Mouse (Mus musculus): ENCODE results near the gene Ttc7b. TPM values are rescaled to one million over a fixed set of nuclear protein-coding genes. Genes with fewer than 3 reads are reported as not detected.

Ttc7b gene
- total RNA-seq, 2 experiments from 2014 or later = 2.1 to 6.5 TPM

DNA sequence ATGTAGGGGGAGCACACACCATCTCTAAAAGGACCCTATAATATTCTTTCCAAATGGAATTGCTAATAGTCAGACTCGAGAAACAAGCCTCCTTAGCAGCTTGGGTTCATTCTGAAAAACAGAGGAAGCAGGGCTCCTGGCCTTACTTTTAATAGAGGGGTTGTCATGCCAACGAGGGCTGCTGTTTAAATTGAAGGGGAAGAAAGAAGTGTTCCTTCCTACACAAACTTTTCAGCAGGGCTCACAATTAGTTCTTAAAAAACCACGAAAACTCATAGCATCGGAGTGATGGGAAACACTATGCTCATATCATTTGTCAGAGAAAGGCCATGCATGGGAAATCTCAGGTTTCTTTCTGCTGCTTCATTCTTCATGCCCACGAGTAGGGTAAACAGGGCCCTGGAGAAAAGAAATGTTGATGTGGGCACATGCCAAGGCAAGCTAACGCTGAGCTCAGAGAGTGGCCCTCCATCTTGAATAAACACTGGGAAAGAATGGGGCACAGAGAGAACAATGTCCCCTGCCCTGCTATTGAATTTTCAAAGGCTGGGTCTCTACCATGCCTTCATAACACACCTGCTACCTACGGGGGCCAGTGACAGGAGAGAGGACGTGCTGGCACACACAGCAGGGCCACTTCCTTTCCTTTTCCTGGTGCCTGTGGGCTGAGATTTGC is 122.2 kb downstream of the Ttc7b start:
- ATAC-seq (replicated peaks; ENCODE audit: low FRiP score, poor library complexity, severe bottlenecking) = no peak

DNA sequence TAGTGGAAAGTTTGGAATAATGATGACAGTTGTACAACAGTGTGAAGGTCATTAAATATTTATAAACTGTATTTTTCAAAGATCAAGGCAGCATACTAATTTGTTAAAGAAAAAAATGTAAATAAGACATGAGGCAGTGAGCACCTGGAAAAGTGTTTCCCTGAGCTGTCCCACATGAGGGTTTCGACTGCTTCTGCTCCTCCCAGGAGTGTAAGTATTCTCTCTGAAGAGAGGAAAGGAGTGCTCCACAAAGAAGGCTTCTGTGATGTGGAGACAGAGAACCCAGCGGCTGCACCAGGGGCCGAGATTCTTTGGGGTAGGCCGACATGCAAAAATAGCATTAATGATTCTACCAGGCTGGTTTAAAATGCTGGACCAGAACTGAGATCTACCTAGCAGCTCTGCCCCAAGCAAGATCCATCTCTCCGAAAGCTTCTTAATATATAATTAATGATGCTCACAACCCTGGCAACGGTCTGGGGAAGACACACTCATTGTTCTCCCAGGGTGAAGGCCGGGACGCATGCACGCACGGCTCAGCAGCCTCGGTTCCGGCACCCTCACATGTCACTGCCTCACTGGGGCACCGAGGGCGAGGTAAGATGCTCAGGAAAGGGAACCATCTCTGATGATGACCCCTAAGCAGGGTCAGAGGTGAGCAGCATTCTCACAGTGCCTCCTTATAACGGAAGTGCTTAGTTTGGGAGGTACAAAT is 123.0 kb downstream of the Ttc7b start:
- ATAC-seq (replicated peaks; ENCODE audit: low FRiP score, poor library complexity, severe bottlenecking) = no peak

DNA sequence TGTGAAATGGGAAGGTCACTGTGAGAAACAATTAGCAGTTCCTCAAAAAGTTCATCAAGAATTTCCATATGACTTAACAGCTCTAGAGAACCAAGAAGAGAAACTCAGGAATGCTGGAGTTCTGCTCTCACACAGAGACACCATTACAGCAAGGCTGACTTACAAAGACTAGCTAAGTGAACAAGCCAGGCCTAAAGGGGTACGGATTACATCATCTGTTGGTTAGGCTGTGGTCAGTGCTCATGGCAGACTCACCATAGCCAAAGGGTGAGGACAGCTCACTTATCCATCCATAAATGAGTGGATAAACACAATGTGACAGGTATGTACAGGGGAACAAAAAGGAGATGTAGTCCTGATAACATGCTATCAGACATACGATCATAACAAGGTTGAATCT is 123.8 kb downstream of the Ttc7b start:
- ATAC-seq (replicated peaks; ENCODE audit: low FRiP score, poor library complexity, severe bottlenecking) = no peak

DNA sequence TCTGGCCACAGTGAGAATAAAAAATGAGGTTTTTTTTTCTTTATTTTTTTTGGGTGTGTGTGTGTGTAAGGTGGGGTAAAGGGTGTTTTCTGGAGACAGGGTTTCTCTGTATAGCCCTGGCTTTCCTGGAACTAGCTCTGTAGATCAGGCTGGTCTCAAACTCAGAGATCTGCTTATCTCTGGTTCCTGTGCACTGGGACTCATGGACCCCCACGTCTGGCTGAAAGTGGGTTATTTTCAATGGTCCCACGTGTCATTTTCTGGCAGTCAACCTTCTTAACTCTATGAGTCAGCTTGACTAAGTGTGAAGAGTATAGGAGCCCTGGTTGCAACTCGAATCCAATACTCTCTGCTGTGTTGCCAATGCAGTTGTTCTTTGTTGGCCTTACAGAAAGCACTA is 127.1 kb downstream of the Ttc7b start:
- ATAC-seq (replicated peaks; ENCODE audit: low FRiP score, poor library complexity, severe bottlenecking) = no peak

DNA sequence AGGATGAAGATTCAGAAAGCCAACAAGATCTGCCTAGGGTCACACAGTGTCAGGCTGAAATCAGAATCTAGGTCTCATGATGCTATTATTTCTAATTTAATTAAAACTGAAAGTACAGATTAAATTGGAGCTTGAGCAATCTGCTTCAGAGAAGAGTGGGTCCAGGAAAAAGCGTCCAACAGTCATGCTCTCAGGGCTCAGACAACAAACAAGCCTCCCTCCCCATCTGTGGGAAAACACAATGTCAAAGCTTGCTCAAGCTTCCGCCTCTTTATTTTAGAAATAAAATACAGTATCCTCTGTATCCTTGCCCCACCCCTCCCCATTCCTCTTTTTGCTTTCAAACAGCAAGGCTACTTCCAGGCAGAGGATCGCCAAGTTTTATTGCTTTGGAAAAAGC is 127.5 kb downstream of the Ttc7b start:
- ATAC-seq (replicated peaks; ENCODE audit: low FRiP score, poor library complexity, severe bottlenecking) = no peak

DNA sequence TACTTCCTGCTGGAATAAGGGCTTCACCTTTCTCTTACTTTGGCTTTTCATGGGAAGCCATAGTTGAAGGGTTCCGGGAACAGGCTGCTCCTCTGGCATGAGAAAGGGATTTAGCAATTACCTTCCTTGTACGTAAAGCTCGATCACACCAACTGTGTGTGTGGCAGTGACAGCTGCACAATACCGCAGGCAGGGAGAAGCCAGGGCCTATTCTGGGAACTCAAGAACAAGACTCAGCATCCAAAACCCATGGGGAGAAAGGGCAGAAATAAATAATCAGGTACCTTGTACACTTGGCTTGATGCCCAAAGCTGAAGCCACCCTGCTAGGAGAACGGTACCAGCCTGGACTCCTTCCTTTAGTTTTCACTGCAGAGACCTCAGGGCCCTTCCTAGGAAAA is 128.2 kb downstream of the Ttc7b start:
- ATAC-seq (replicated peaks; ENCODE audit: low FRiP score, poor library complexity, severe bottlenecking) = no peak

DNA sequence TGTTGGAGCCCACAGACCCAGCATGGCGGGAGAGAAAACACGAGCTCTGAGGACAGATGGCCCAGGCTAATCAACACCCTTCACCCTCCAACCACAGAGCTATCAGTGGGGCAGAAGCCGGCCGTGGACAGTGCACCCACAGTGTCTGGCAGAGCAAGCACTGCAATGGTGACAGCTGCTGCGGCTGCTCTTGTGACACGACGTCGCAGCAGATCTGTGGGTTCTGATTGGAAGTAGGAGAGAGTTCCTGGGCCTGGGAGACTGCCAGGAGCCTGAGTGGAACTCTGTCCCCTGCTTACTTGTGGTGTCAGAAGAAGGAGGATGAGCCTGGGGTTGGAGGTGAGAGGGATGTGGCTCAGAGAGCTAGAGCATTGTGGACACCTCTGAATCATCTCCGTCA is 128.7 kb downstream of the Ttc7b start:
- ATAC-seq (replicated peaks; ENCODE audit: low FRiP score, poor library complexity, severe bottlenecking) = no peak

DNA sequence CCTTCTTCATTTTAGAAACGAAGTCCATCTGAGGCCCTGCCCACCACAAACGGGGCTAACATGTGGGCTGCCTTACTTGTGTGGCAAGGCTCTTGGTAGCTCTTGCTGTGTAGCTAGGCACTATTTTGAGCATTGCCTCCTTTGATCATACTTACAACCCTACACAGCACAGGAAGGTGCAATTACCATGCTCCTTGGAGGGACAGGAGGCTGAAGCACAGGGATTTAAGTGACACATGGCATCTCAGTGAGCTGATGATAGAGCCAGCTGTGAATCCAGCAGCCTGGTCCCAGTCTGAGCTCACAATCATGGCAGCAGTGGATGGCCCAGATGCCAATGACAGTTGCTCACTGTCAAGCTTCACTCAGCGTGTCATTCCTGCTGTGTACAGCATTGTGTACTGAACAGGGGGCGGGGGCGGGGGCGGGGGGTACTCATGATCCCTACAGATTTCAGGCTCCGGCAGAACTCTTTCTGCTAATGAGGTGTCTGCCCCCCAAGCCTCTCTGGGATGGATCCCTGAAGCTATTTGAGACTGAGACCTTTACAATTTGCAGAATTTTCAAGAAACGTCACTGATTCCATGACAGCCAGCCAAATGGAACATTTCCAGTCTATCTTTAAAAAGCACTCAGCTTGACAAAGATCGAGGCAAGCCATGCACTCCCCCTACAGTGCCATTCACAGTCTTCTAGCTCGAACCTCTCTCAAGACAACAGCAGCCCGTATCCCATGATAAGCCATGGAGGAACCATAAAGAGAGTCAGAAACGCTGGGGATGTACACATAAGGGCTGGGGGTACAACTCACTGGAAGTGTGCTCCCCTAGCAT is 130.5 kb downstream of the Ttc7b start:
- no peak for ATAC-seq (replicated peaks; ENCODE audit: low FRiP score, poor library complexity, severe bottlenecking)

DNA sequence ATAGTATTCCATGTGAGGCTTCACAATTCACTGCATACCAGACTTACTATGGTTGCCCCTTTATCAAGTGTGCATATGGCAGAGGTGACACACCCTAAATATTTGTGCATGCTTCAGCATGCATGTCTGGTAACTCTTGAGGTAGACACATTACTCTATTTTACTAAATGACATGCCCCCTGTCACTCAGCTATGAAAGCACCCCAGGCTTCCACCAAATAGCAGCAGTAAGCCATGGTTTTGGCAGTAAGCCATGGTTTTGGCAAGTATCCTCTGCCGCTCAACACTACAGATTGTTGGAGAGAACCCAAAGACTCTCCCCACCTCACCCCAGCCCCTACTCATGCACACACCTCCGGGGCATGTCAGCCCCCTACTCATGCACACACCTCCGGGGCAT is 134.4 kb downstream of the Ttc7b start:
- ATAC-seq (replicated peaks; ENCODE audit: low FRiP score, poor library complexity, severe bottlenecking) = no peak

DNA sequence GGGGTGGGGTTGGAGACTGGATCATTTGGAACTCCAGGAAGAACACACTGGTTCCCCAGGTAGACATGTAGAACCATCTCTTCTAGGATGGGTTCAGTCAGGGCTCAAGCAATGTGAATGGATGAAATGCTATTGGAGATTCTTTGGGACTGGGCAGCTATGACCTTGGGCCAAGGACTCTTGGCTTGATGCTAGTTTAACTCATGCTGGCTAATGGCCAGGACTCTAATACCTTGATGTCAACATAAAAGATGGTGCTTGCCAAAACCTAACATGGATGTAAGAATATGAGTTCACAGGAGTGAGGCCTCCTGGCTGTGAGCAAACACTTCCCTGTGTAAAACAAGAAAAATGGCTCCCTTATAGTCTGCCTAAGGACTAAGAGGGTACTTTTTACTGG is 138.1 kb downstream of the Ttc7b start:
- ATAC-seq (replicated peaks; ENCODE audit: low FRiP score, poor library complexity, severe bottlenecking) = no peak

DNA sequence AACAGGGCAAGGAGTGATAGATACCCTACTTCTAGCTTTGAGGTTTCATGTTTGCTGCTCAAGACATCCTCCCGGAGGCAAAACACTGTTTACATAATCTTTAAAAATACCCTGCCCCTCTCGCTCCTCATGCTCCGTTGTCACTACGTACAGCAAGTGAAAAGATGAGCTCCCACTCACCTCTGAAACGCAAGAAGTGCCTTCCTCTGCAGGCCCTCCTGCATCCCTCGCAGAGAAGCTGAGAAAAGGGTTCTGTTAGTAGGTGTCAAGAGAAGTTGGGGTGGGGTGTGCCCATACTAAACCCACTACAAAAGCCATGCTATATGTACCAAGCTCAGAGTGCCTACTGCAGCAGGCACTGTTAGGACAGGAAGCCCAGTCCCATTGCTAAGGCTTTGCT is 138.7 kb downstream of the Ttc7b start:
- ATAC-seq (replicated peaks; ENCODE audit: low FRiP score, poor library complexity, severe bottlenecking) = no peak

DNA sequence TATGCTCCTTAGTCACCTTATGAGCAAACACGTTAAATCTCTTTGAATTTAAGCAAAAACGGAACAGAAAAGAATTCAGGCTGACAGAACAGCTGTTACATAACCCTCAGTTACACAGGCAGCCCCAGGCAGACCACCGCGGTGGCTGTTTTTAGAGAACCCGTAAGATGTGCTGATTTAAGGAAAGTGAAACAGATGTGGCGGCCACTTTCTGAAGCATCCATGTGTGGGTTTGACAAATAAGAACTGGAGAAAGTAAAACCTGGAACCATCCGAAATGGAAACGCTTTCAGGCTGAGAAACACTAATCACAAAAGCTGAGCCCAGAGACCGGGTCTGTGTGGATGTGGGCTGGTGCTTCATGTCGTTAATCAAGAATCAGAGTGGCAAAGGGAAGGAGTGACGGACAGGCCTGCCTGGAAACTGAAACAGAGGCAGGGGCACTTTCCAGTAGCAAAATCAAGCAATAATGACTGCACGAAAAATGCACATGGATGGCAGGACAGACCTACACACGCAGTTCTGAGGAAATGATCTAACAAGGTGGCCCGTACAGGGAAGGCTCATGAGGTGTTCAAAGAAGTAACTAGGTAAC is 139.8 kb downstream of the Ttc7b start:
- no peak for ATAC-seq (replicated peaks; ENCODE audit: low FRiP score, poor library complexity, severe bottlenecking)

DNA sequence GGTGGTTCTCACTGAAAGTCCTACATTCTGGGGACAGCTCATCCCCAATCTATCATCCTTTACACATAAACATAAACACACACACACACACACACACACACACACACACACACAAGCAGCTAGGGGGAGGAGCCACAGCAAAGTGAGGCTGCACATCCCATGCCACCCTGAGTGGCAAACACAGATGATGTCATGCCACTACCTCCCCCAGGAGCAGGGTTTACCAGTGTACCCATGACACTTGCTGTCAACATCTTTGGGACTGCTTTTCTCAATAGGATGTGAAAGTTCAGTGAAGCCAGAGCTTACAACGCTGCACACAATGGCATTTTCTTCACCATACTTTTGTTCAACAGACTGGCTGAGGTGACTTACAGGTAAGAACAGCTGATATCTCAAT is 140.8 kb downstream of the Ttc7b start:
- no peak for ATAC-seq (replicated peaks; ENCODE audit: low FRiP score, poor library complexity, severe bottlenecking)

DNA sequence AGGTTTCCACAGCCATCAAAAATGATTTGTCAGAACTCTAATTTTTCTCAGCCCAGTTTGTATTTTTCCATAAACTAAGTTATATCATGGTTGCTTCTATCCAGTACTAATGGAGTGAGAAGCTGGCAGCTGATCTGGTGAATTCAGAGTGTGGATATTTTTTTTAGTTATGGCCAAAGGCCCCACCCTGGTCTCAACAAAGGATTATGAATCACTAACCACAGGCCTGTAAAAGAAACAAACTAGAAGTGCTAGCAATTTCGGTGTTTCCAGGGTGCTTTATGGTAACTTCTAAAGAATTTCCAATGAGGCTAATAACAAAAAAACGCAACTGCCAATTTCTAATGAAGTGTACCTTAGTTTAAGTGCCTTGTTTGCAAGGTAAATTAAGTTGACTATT is 142.4 kb downstream of the Ttc7b start:
- no peak for ATAC-seq (replicated peaks; ENCODE audit: low FRiP score, poor library complexity, severe bottlenecking)

DNA sequence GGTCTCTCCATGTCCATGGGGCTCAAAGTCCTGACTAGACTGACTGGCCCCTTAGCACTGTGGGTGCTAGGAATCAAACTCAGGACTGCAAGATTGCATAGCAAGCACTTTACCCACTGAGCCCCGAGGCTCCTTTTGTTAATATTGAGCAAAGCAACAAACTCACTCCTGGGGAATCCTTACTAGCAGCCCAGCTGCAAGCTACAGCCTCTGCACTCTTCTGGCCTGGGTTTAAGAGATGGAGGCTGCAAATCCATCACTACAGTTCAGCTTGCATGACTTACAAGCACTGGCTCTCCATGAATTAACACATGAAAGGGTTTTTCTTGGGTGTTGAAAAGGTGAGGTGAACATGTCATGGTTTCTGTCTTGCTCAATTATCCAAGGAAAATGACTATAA is 142.8 kb downstream of the Ttc7b start:
- ATAC-seq (replicated peaks; ENCODE audit: low FRiP score, poor library complexity, severe bottlenecking) = no peak

DNA sequence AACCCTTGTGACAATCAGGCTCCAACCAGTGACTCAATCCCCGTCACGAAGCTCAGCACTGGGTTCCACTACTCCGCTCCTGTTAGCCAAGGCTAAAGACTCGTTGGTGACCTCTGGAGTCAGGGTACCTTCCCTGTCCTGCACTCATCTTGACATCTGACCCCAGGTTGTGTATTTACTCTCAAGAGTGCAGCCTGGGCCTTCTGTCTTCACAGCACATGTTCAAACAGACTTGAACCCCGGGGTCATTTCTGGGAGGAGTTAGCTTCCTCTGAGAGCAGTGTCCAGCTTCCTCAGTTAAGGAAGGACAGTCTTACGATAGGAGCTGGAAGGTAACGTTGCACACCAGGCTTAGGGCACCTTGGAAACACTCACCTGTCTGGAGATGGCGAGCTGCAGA is 144.8 kb downstream of the Ttc7b start:
- no peak for ATAC-seq (replicated peaks; ENCODE audit: low FRiP score, poor library complexity, severe bottlenecking)

DNA sequence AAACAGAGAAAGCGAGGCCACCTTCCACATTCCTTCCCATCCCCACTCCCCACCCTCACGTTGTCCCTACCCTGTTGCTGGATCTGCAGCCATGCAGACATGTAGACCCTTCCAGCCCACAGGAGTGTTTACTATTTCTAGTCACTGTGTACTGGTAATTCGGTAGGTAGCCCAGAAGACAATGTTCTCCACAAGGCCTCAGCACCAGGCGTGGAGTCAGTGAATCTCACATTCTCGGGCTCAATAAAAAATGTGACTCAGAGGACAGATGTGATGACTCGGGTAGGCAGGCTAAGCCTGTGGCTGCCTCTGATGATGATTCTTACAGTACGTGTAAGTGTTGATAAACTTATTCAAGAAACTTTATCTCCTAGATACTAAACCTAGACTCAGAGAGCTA is 147.8 kb downstream of the Ttc7b start:
- ATAC-seq (replicated peaks; ENCODE audit: low FRiP score, poor library complexity, severe bottlenecking) = no peak

DNA sequence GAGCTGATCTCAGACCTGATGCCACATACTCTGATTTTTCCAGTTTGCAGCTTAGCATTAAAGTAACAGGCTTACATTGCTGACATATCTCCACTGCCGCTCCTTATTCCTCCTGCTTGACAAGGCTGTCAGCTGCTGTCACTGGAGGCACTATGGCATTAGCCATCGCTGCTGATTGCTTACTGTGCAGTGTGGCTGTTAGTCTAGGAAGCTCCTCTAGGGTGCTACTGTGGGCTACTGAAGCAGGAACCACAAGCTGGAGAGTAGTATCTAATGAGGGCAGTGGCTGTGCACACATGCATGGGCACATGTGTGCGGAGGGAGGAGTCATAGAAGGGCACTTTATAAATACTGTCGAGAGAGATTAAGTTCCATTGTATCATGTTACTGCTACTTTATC is 148.6 kb downstream of the Ttc7b start:
- ATAC-seq (replicated peaks; ENCODE audit: low FRiP score, poor library complexity, severe bottlenecking) = no peak

DNA sequence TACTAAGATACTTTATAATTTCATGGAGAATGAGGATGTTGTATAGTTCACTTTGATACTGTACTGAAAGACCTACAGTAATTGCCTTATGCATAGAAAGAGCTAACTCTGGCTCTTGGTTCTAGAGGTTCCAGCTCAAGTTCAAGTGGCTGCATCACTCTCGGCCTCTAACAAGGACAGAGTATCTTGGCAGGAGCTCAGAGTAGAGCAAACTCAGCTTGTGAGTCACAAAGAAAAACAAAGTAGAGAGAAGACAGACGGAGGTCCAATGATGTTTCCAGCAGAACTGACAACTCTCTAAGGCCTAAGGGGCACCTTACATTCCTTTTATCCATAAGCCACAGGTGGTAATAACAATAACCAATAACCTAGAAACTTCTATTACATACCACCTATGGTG is 150.8 kb downstream of the Ttc7b start:
- ATAC-seq (replicated peaks; ENCODE audit: low FRiP score, poor library complexity, severe bottlenecking) = no peak

DNA sequence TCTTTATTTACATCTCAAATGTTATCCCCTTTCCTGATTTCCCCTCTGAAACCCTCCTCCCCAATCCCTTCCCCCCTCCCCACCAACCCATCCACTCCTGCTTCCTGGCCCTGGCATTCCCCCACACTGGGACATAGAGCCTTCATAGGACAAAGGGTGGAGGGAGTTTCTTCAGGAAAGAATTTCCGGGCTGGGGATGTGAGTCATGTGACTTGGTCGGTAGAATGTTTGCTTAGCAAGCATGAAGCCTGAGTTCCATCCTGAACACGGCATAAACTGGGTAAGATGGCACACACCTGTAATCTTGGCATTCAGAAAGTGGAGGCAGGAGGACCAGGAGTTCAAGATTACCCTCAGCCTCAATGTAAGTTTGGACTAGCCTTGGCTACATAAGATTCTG is 151.4 kb downstream of the Ttc7b start:
- no peak for ATAC-seq (replicated peaks; ENCODE audit: low FRiP score, poor library complexity, severe bottlenecking)

DNA sequence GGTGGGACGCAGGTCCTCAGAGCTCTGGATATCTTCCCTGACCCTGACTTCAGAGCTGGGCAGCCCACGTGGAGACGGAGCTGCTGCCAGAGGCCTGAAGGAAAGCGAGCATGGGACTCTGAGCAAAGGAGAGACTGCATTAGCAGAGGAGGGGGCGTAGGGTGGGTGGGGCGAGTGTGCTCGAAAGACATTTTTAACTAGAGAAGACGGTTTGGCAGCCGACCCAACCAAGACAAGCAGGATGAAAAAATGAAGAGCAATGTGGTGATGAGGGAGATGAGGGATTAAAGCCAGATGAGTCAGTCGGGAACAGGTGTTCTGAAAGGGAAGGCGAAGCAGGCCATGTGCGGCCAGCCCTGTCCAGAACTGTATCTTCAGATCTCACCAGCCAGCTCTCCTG is 159.3 kb downstream of the Ttc7b start:
- no peak for ATAC-seq (replicated peaks; ENCODE audit: low FRiP score, poor library complexity, severe bottlenecking)
